Mouse (Mus musculus): ENCODE data around the gene Crygd.

DNA sequence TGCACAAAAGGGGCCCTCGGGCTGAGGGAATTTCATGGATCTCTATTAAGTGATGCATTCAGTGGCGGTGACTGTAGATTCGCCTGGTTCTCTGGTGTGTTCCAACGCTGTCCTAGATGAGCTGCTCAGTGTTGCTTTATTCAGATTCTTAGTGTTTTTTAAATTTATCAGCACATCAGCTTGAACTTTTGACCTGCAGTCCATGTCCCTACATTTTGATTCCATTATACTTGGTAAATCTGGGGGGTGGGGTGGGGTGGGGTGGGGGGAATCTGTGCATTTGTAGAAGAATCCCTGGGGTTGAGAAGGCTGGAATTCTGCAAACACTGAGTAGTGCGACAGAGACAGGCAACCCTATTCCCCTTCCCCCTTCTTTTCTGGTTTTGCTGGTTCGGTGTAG, 10.3 kb upstream of the Crygd start, which contains the start of gene Crygc:
- no peak for TF ChIP-seq POLR2A (IDR thresholded peaks at IDR 0.05; ENCODE audit: borderline replicate concordance, extremely low read depth, insufficient read depth, insufficient read length, poor library complexity, severe bottlenecking)
- no peak for TF ChIP-seq CTCF (IDR thresholded peaks at IDR 0.05; ENCODE audit: borderline replicate concordance, extremely low read depth, insufficient read depth, insufficient read length)

Measured in brain, embryonic 14.5 days (tissue).